Mouse (Mus musculus) brain, embryonic 14.5 days (tissue): ENCODE results near the gene Stk11ip.

Experiments
- CTCF ChIP-seq: fragments of 200-500 bp; IDR thresholded peaks from 2 replicates; pipeline ENCODE4 v1.5.1; 2012; ENCODE audit warnings: inconsistent platforms, mild to moderate bottlenecking, moderate library complexity, borderline replicate concordance; ENCODE audit not compliant: insufficient read depth, insufficient read length; ENCODE audit errors: extremely low read depth
- POLR2A ChIP-seq: fragments of 200-500 bp; IDR thresholded peaks from 2 replicates; pipeline ENCODE4 v1.6.1; 2012; ENCODE audit warnings: mild to moderate bottlenecking, inconsistent platforms, borderline replicate concordance; ENCODE audit not compliant: poor library complexity, insufficient read depth, insufficient read length, severe bottlenecking; ENCODE audit errors: extremely low read depth

DNA sequence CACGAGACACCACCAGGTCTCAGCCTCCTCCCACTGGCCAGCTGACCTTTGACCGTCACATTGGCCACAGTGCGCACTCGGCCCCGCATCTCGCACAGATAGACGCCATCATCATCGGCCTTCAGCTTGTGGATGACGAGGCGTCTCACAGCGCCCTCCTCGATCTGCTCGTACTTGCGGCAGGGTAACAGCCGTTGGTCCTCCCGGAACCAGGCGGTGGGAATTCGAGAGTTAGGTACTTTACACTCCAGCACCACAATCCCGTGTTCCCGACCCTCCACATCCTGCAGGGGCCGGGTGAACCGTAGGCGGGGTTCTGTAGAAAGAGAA is 17.7 kb upstream of the Stk11ip start:
- TF ChIP-seq CTCF (no peak), POLR2A (no peak)
